Mouse (Mus musculus) spleen, adult 2 months (tissue): ENCODE data around the gene Ipcef1. TPM values are rescaled to one million over a fixed set of nuclear protein-coding genes. Genes with fewer than 3 reads are reported as not detected.

ENCODE experiments used
- DNase-seq, 2 experiments: peaks; one replicate each; pipeline versions ENCODE4 v3.0.0 to v3.0.0-alpha.2; 2012 to 2021; ENCODE audit warnings: low spot score in 2 of 2, low read depth in 1 of 2
- H3K27ac ChIP-seq: fragments of 200-500 bp; 2 replicates; pipeline ENCODE4 v1.5.1; 2012; ENCODE audit warnings: low read length, inconsistent platforms; ENCODE audit not compliant: insufficient read depth
- H3K27me3 ChIP-seq: fragments of 200-500 bp; 2 replicates; pipeline ENCODE4 v1.6.1; 2012; ENCODE audit warnings: mild to moderate bottlenecking, moderate library complexity, low read length, inconsistent platforms; ENCODE audit not compliant: control insufficient read depth, insufficient read depth
- H3K36me3 ChIP-seq: fragments of 200-500 bp; 2 replicates; pipeline ENCODE4 v1.6.1; 2012; ENCODE audit warnings: mild to moderate bottlenecking, low read length, inconsistent platforms; ENCODE audit not compliant: control insufficient read depth, insufficient read depth
- H3K4me1 ChIP-seq: fragments of 200-500 bp; 2 replicates; pipeline ENCODE4 v1.6.1; 2011; ENCODE audit warnings: inconsistent platforms; ENCODE audit not compliant: control insufficient read depth, insufficient read depth, insufficient read length
- H3K4me3 ChIP-seq: fragments of 200-500 bp; 2 replicates; pipeline ENCODE4 v1.5.1; 2011; ENCODE audit warnings: mild to moderate bottlenecking, inconsistent platforms; ENCODE audit not compliant: insufficient read depth, insufficient read length; ENCODE audit errors: extremely low read depth
- CTCF ChIP-seq: fragments of 200-500 bp; IDR thresholded peaks from 2 replicates; pipeline ENCODE4 v1.5.1; 2011; ENCODE audit warnings: mild to moderate bottlenecking, inconsistent platforms; ENCODE audit not compliant: insufficient read depth, insufficient read length, insufficient replicate concordance; ENCODE audit errors: extremely low read depth
- POLR2A ChIP-seq: fragments of 200-500 bp; IDR thresholded peaks from 2 replicates; pipeline ENCODE4 v1.6.1; 2011; ENCODE audit warnings: low read depth, low read length, inconsistent platforms
- WGBS: fragments of 180-500 bp; shearing (Covaris S2); methylation state at CpG from one replicate; pipeline ENCODE4 v1.1.7; 2018; 5-methylcytosine and 5-hydroxymethylcytosine counted together
- polyA plus RNA-seq: library from polyadenylated mRNA; depleted of rRNA; stranded (reverse); fragments of >200 nt; gene quantifications from 2 replicates; pipeline ENCODE4 v1.2.3, GENCODE M21; 2012

Ipcef1 gene
- polyA plus RNA-seq, 1 experiment = 3.6 TPM

DNA sequence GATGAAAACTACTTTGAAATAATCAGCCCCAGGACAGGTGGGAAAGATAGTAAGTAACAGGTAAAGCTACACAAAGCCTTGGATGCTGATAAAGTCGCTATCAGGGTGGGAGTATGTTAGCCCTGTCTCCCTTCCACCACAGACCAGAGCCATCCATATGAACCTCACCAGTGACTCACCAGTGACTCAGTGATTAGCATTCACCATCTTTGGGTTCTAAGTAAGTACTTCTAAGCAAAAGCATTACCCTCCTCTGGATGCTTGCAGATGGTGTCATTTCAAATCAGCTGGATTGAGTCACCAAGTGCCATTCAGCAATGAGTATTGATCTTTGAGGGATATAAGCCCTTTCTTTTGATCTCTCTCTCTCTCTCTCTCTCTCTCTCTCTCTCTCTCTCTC, 99.2 kb downstream of the Ipcef1 start:
- 77% methylated on average over 1 of the region's 1 CpGs for WGBS
- peaks cover 3% of the 10 kb centered on the region; the same call in 1 of the 2 replicates for H3K4me1 ChIP-seq
- DNase-seq = no peak
- no peak for TF ChIP-seq CTCF
- no peak for TF ChIP-seq POLR2A
- H3K27me3 ChIP-seq = no peaks in the 10 kb centered on the region
- H3K36me3 ChIP-seq = peaks cover 3% of the 10 kb centered on the region
- no peak overlapping the region for H3K27ac ChIP-seq
- no peak overlapping the region for H3K4me3 ChIP-seq

DNA sequence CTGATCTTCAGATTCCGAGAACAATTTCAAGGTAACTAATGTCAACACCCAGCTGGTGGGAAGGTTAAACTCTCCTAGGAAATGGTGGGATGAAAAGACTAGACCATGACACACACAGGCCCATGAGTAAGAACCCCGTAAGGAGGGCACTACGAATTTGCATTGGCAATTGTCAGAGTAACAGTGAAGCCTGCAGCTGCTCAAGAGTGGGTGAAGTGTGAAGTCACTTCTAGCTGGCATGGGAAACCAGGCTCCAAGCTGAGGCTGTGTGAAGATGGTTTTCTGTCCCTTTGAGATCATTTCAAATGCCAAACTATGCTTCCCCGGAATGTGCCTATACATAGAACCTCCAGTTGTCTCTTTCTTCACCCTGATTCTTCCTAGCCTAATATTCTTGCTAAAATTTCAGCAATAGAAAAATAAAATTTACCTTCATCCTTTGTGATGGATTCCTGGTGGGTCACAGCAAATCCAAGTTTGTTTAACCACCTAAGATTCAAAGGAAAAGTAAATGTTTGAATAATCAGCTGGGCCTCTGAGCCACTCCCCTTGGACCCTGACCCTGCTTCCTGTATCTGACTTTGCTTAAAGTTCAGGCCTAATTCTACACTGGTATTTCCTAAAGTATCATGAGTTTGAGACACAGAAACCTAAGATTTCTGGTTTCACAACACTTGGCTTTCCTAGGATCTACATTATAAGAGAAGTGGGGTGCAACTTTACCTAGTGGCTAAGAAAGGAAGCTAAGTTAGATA, 115.4 kb downstream of the Ipcef1 start:
- H3K27ac ChIP-seq = no peak overlapping the region
- no peak overlapping the region for H3K4me3 ChIP-seq
- no peak for TF ChIP-seq CTCF
- no peak for TF ChIP-seq POLR2A
- H3K4me1 ChIP-seq = no peaks in the 10 kb centered on the region
- no peak for DNase-seq
- WGBS = 90% methylated on average over 4 of the region's 4 CpGs
- no peaks in the 10 kb centered on the region for H3K27me3 ChIP-seq
- H3K36me3 ChIP-seq = peaks cover 2% of the 10 kb centered on the region

DNA sequence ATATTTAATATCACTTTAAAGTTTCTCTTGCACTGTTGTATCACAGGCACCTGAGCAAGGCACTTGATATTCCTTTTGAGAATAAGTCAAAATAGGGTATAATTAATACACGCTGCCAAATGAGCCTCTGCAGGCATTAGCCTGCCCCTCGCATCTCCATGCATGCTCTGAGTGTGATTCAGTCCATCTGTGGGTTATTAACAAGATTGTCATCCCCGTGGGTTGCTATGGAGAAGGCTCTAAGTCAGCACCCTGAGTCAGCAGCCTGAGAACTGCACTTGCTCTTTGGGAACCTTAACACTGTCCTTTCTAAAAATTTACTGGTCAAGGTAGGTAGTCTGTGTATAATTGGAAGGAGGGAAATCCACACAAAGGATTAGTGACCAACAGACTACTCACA, 117.5 kb downstream of the Ipcef1 start:
- TF ChIP-seq CTCF (no peak), POLR2A (no peak)
- H3K4me3 ChIP-seq = no peak overlapping the region
- H3K36me3 ChIP-seq = peaks cover 2% of the 10 kb centered on the region
- peaks cover 8% of the 10 kb centered on the region; the same call in 1 of the 2 replicates for H3K4me1 ChIP-seq
- no peaks in the 10 kb centered on the region for H3K27me3 ChIP-seq
- no peak overlapping the region for H3K27ac ChIP-seq
- WGBS = 81% methylated on average over 3 of the region's 3 CpGs
- DNase-seq = no peak

GRCm38 (mm10) chr10:6930889-6931288, 121.4 kb downstream of the Ipcef1 start:
- Histone ChIP-seq H3K4me3 (no peak overlapping the region), H3K27ac (no peak overlapping the region), H3K36me3 (peaks cover 2% of the 10 kb centered on the region; the same call in 1 of the 2 replicates), H3K4me1 (peaks cover 8% of the 10 kb centered on the region; the same call in 1 of the 2 replicates), H3K27me3 (no peaks in the 10 kb centered on the region)
- WGBS = 48% methylated on average over 2 of the region's 2 CpGs
- no peak for DNase-seq
- TF ChIP-seq POLR2A (no peak), CTCF (no peak)

DNA sequence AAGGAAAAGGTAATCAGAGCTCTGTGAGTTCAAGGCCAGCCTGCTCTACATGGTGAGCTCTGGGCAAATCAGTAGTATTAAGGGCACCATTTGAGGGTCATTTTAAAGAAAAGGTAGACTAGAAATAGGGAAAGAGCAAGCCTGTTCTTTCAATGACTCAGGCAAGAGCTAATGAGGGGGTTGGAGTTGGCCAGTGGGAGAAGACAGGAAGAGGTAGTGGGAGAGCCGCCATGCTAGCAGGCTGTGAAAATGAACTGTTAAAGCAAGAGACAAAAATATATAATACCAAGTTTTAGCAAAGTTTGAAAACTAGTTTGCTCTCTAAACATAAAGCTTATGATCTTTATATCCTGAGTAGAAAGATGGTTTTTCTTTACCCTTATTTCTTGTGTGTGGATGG, 121.9 kb downstream of the Ipcef1 start:
- Histone ChIP-seq H3K36me3 (peaks cover 2% of the 10 kb centered on the region; the same call in 1 of the 2 replicates), H3K4me3 (no peak overlapping the region), H3K4me1 (peaks cover 8% of the 10 kb centered on the region; the same call in 1 of the 2 replicates), H3K27me3 (no peaks in the 10 kb centered on the region), H3K27ac (no peak overlapping the region)
- DNase-seq = no peak
- 93% methylated on average over 1 of the region's 1 CpGs for WGBS
- TF ChIP-seq CTCF (no peak), POLR2A (no peak)

DNA sequence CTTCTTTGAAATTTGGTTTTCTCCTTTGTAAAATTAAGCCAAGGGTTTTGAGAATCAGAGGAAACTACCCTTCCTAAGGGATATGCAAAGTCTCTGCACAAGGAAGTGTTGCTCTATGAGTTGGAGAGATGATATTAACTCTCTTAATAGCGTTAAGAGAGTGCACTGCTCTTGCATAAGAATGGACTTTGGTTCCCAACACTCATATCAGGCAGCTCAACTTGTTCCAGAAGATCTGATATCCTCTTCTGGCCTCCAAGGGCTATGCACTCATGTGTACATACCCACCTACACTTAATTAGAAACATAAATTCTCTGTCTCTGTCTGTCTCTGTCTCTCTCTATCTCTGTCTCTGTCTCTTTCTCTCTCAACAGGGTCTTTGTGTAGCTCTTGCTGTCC, 123.4 kb downstream of the Ipcef1 start:
- DNase-seq = no peak
- WGBS = 81% methylated on average over 1 of the region's 1 CpGs
- no peak overlapping the region for H3K27ac ChIP-seq
- no peaks in the 10 kb centered on the region for H3K36me3 ChIP-seq
- TF ChIP-seq POLR2A = no peak
- TF ChIP-seq CTCF = no peak
- H3K4me1 ChIP-seq = peaks cover 8% of the 10 kb centered on the region; the same call in 1 of the 2 replicates
- H3K4me3 ChIP-seq = no peak overlapping the region
- H3K27me3 ChIP-seq = no peaks in the 10 kb centered on the region

- DNase-seq = no peak
- no peak overlapping the region for H3K4me3 ChIP-seq
- TF ChIP-seq POLR2A (no peak), CTCF (no peak)
- H3K27me3 ChIP-seq = no peaks in the 10 kb centered on the region
- no peak overlapping the region for H3K27ac ChIP-seq
- no peaks in the 10 kb centered on the region for H3K36me3 ChIP-seq
- H3K4me1 ChIP-seq = peaks cover 8% of the 10 kb centered on the region; the same call in 1 of the 2 replicates
- WGBS = 71% methylated on average over 4 of the region's 4 CpGs
These were observed 124.6 kb downstream of the Ipcef1 start for GRCm38 (mm10) chr10:6927600-6928223.
